ENCODE assay signal across 8 mouse cellular contexts in the genomic region with DNA sequence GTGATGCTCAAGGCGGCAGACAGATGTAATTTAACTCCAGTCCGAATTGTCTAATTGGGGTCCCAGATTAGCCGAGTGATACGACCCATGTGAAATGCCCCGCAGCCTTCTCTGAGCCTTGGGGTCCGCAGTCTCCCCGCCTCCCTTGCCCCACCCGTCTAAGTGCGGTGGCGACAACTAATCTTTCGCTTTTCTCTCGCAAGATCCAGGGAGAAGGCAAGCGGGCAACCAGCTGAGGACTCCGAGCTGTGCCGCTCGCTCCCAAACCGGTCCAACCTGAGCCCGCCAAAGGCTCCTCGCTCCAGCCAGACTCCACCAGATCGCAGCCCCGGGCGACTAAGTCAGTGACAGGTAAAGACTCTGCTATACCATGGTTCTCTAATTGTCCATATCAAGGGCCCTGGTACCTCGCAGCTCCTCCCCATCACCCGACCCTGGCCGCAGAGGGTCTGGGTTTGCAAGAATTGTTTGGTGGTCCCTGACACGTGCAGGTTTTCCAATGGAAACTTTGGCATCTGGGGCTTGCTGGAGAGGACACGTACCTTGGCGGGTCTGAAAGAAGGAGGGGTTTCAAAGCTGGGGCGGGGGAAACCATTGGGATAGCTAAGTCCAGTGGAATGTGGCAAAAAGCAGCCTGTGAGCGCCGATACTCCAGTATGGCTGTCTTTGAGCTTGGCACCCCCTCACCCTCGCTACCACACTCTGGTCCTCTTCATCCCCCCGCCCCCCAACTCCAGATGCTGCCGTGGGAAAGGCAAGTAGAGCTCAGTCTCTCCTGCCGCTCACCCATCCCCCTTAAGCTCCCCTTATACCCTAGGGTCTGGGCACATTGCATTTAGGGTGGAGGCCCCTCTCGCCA. TPM values are rescaled to one million over a fixed set of nuclear protein-coding genes. Genes with fewer than 3 reads are reported as not detected.
DNase-seq lines count a peak whose midpoint lies in the region; ATAC-seq and TF ChIP-seq lines count a peak whose summit lies in the region.

No protein-coding gene starts in this region.

- peak; percentile 24 to 48 for DNase-seq in heart, adult 2 months
- no peak for DNase-seq in heart, postnatal 25 days (ENCODE audit: low spot score)
- peak; percentile 14 for DNase-seq in ES-CJ7 (ENCODE audit: low read depth, low spot score)
- DNase-seq in hindbrain, embryonic 11.5 days (ENCODE audit: low spot score): peak; percentile 61
- DNase-seq in gastrocnemius, postnatal 14 days: no peak

- no peak for TF ChIP-seq EP300 in heart, adult 2 months (IDR thresholded peaks at IDR 0.05; ENCODE audit: insufficient read depth, low read depth, low read length)

- WGBS in heart, adult 2 months: under 1% methylated on average over 36 of the region's 36 CpGs
- under 1% methylated on average over 36 of the region's 36 CpGs for WGBS in embryonic facial prominence, embryonic 12.5 days
- WGBS in hindbrain, embryonic 11.5 days: under 1% methylated on average over 36 of the region's 36 CpGs
- WGBS in lung, embryonic 16.5 days: under 1% methylated on average over 36 of the region's 36 CpGs
- 3% methylated on average over 36 of the region's 36 CpGs for WGBS in small intestine, adult 2 months

- H3K27me3 ChIP-seq in heart, adult 2 months (ENCODE audit: control insufficient read depth, insufficient read depth, low read length): no peaks in the 10 kb centered on the region
- peaks cover 40% of the 10 kb centered on the region for H3K27me3 ChIP-seq in embryonic facial prominence, embryonic 12.5 days
- peaks cover 13% of the 10 kb centered on the region for H3K27me3 ChIP-seq in hindbrain, embryonic 11.5 days (ENCODE audit: control insufficient read depth, insufficient read depth, low read length)
- H3K27me3 ChIP-seq in lung, embryonic 16.5 days (ENCODE audit: control insufficient read depth, insufficient read depth, low read depth, low read length): peaks cover 27% of the 10 kb centered on the region
- no peaks in the 10 kb centered on the region for H3K27me3 ChIP-seq in small intestine, adult 2 months (ENCODE audit: control insufficient read depth, insufficient read depth, low read length)

- peak overlapping the region; percentile 60 for H3K9ac ChIP-seq in heart, adult 2 months (ENCODE audit: low read depth, low read length)
- peak overlapping the region; percentile 34 for H3K9ac ChIP-seq in embryonic facial prominence, embryonic 12.5 days
- H3K9ac ChIP-seq in hindbrain, embryonic 11.5 days (ENCODE audit: low read depth, low read length): peak overlapping the region; percentile 51; the same call in 1 of the 2 replicates
- peak overlapping the region; percentile 60 for H3K9ac ChIP-seq in lung, embryonic 16.5 days (ENCODE audit: low read length)

- no peaks in the 10 kb centered on the region for H3K79me2 ChIP-seq in heart, adult 2 months (replicated peaks; ENCODE audit: control insufficient read depth, insufficient read depth, low read length)

- H3K4me1 ChIP-seq in heart, adult 2 months (ENCODE audit: control insufficient read depth, insufficient read depth, low read length): no peaks in the 10 kb centered on the region
- H3K4me1 ChIP-seq in embryonic facial prominence, embryonic 12.5 days: 0 out of 2 replicates have a peak, but pooled peaks cover 7% of the 10 kb centered on the region
- H3K4me1 ChIP-seq in hindbrain, embryonic 11.5 days (replicated peaks; ENCODE audit: control insufficient read depth, insufficient read depth, low read length): no peaks in the 10 kb centered on the region; the same call in 1 of the 2 replicates
- peaks cover 2% of the 10 kb centered on the region; the same call in 1 of the 2 replicates for H3K4me1 ChIP-seq in lung, embryonic 16.5 days (replicated peaks; ENCODE audit: control insufficient read depth, insufficient read depth, low read length)
- no peaks in the 10 kb centered on the region for H3K4me1 ChIP-seq in small intestine, adult 2 months (ENCODE audit: control insufficient read depth, insufficient read depth, insufficient read length, low read length)

- H3K9me3 ChIP-seq in embryonic facial prominence, embryonic 12.5 days: no peaks in the 10 kb centered on the region
- no peaks in the 10 kb centered on the region for H3K9me3 ChIP-seq in hindbrain, embryonic 11.5 days (ENCODE audit: control insufficient read depth, low read length)
- no peaks in the 10 kb centered on the region for H3K9me3 ChIP-seq in lung, embryonic 16.5 days (ENCODE audit: control insufficient read depth, low read length)

- TF ChIP-seq CTCF in heart, adult 2 months (IDR thresholded peaks at IDR 0.05): no peak
- no peak for TF ChIP-seq CTCF in small intestine, adult 2 months (IDR thresholded peaks at IDR 0.05; ENCODE audit: extremely low read depth, insufficient read length, insufficient replicate concordance, low read depth, low read length)

- H3K4me3 ChIP-seq in heart, adult 2 months: peak overlapping the region; percentile 60
- H3K4me3 ChIP-seq in embryonic facial prominence, embryonic 12.5 days: peak overlapping the region; percentile 43
- peak overlapping the region; percentile 52 for H3K4me3 ChIP-seq in hindbrain, embryonic 11.5 days (ENCODE audit: low read depth, low read length)
- peak overlapping the region; percentile 59 for H3K4me3 ChIP-seq in lung, embryonic 16.5 days (ENCODE audit: low read length)
- peak overlapping the region; percentile 51 for H3K4me3 ChIP-seq in small intestine, adult 2 months (ENCODE audit: low read depth, low read length)

- no peaks in the 10 kb centered on the region for H3K36me3 ChIP-seq in heart, adult 2 months (ENCODE audit: control insufficient read depth, insufficient read depth, low read length)
- no peaks in the 10 kb centered on the region for H3K36me3 ChIP-seq in embryonic facial prominence, embryonic 12.5 days
- H3K36me3 ChIP-seq in hindbrain, embryonic 11.5 days (ENCODE audit: control insufficient read depth, insufficient read depth, low read length): no peaks in the 10 kb centered on the region
- no peaks in the 10 kb centered on the region for H3K36me3 ChIP-seq in lung, embryonic 16.5 days (ENCODE audit: control insufficient read depth, insufficient read depth, low read length)
- no peaks in the 10 kb centered on the region for H3K36me3 ChIP-seq in small intestine, adult 2 months (ENCODE audit: control insufficient read depth, insufficient read depth, low read length)

- peak overlapping the region; percentile 95 for H3K4me2 ChIP-seq in embryonic facial prominence, embryonic 12.5 days (replicated peaks)
- peak overlapping the region; percentile 58 for H3K4me2 ChIP-seq in hindbrain, embryonic 11.5 days (replicated peaks; ENCODE audit: low read depth, low read length)
- peak overlapping the region; percentile 92 for H3K4me2 ChIP-seq in lung, embryonic 16.5 days (ENCODE audit: low read depth, low read length)

- H3K27ac ChIP-seq in heart, adult 2 months: peak overlapping the region; percentile 88
- H3K27ac ChIP-seq in embryonic facial prominence, embryonic 12.5 days: no peak overlapping the region
- no peak overlapping the region for H3K27ac ChIP-seq in hindbrain, embryonic 11.5 days (ENCODE audit: low read depth, low read length)
- H3K27ac ChIP-seq in lung, embryonic 16.5 days (ENCODE audit: low read length): no peak overlapping the region
- H3K27ac ChIP-seq in small intestine, adult 2 months (ENCODE audit: insufficient read depth, low read depth, low read length): peak overlapping the region; percentile 43; the same call in 1 of the 2 replicates

- intact Hi-C loops in heart, adult 2 months (cut with DNase I): loop anchor here (5.0 to 10.0 kb wide), 4 partner anchors 64 to 1004 kb away; no protein-coding TSS in a partner anchor
- intact Hi-C loops in heart, postnatal 25 days (cut with DNase I): loop anchor here (10.0 kb wide), 3 partner anchors 216 to 516 kb away; no protein-coding TSS in a partner anchor
- intact Hi-C loops in gastrocnemius, postnatal 14 days (cut with DNase I; ENCODE audit: low total_unique reads): no loop called here

- peak; percentile 35; the same call in 1 of the 2 replicates for ATAC-seq in embryonic facial prominence, embryonic 12.5 days (ENCODE audit: insufficient number of reproducible peaks, insufficient read depth, low FRiP score, low TSS enrichment)
- ATAC-seq in hindbrain, embryonic 11.5 days (ENCODE audit: low FRiP score): peak; percentile 66
- ATAC-seq in lung, embryonic 16.5 days (ENCODE audit: low read depth): peak; percentile 71

- no peak for TF ChIP-seq POLR2A in heart, adult 2 months (IDR thresholded peaks at IDR 0.05; ENCODE audit: insufficient read depth, low read depth, low read length)
- TF ChIP-seq POLR2A in small intestine, adult 2 months (IDR thresholded peaks at IDR 0.05; ENCODE audit: low read depth, low read length): no peak

RNA-seq across cellular contexts. Expression of a gene that starts 0.7 kb away (rescaled TPM):
- 10 to 100 TPM; 67.4 to 83.6 TPM for total RNA-seq in heart, adult 2 months (2021)
- 26.1 and 52.0 TPM in 2 replicates for polyA plus RNA-seq in heart, adult 2 months (2012; rRNA removed)
- 10 to 100 TPM; 83.6 to 84.8 TPM for total RNA-seq in heart, postnatal 25 days (2021)
- 0.51 and 0.56 TPM in 2 replicates for polyA plus RNA-seq in embryonic facial prominence, embryonic 12.5 days (2016; fragmentation: Nextera tagmentation; extraction: Ambion mirVana)
- polyA plus RNA-seq in hindbrain, embryonic 11.5 days (2014; fragmentation: Nextera tagmentation; extraction: Ambion mirVana): 0.80 and 1.3 TPM in 2 replicates
- 3.9 and 4.3 TPM in 2 replicates for polyA plus RNA-seq in lung, embryonic 16.5 days (2015; fragmentation: Nextera tagmentation; extraction: Ambion mirVana)
- 0.60 and 0.91 TPM in 2 replicates for polyA plus RNA-seq in small intestine, adult 2 months (2012; rRNA removed)
- total RNA-seq in gastrocnemius, postnatal 14 days (2021): under 1 TPM; 0.18 to 0.22 TPM

Comparison
In these comparisons a context has a peak if more than half of its experiments do, and no peak if none do; other contexts are left out.
1. DNase-seq: peak in heart, adult 2 months (2 of 2), ES-CJ7 (single experiment) and hindbrain, embryonic 11.5 days (single experiment); none in heart, postnatal 25 days (single experiment) and gastrocnemius, postnatal 14 days (single experiment).
2. H3K27ac ChIP-seq: peak in heart, adult 2 months (single experiment) and small intestine, adult 2 months (single experiment); none in embryonic facial prominence, embryonic 12.5 days (single experiment), hindbrain, embryonic 11.5 days (single experiment) and lung, embryonic 16.5 days (single experiment).
3. Peak in every context shown above with its lines, with median percentiles within 50 percentile points of each other: H3K4me3 ChIP-seq, H3K9ac ChIP-seq, ATAC-seq and H3K4me2 ChIP-seq.